Mouse (Mus musculus): Measurements from ENCODE around the gene Fsip1. TPM values are rescaled to one million over a fixed set of nuclear protein-coding genes. Genes with fewer than 3 reads are reported as not detected.

Fsip1 gene
- polyA plus RNA-seq, 1 experiment from 2014 or later, result 0.96 TPM

- Histone ChIP-seq H3K9ac (ENCODE audit: low read depth, low read length) (no peak overlapping the region), H3K27me3 (ENCODE audit: insufficient read depth, low read length) (no peaks in the 10 kb centered on the region), H3K9me3 (replicated peaks; ENCODE audit: low read length) (no peaks in the 10 kb centered on the region; the same call in 1 of the 2 replicates), H3K4me3 (replicated peaks; ENCODE audit: low read depth, low read length) (no peak overlapping the region), H3K4me1 (replicated peaks; ENCODE audit: insufficient read depth, low read length) (no peaks in the 10 kb centered on the region), H3K4me2 (ENCODE audit: low read length) (no peak overlapping the region), H3K27ac (no peak overlapping the region), H3K36me3 (ENCODE audit: insufficient read depth, low read length) (no peaks in the 10 kb centered on the region)
- WGBS, result 84% methylated on average over 4 of the region's 4 CpGs
- no peak for ATAC-seq (replicated peaks; ENCODE audit: low FRiP score, low read depth)
- no peak for DNase-seq (ENCODE audit: low spot score)
- no peak for TF ChIP-seq CTCF (IDR thresholded peaks at IDR 0.05; ENCODE audit: low read depth)
Measured at GRCm38 (mm10) chr2:118287678-118288077, 30.9 kb upstream of the Fsip1 start.

- Histone ChIP-seq H3K27ac (no peak overlapping the region), H3K9ac (ENCODE audit: low read depth, low read length) (no peak overlapping the region), H3K27me3 (ENCODE audit: insufficient read depth, low read length) (no peaks in the 10 kb centered on the region), H3K4me3 (replicated peaks; ENCODE audit: low read depth, low read length) (no peak overlapping the region), H3K36me3 (ENCODE audit: insufficient read depth, low read length) (no peaks in the 10 kb centered on the region), H3K4me2 (ENCODE audit: low read length) (no peak overlapping the region), H3K4me1 (replicated peaks; ENCODE audit: insufficient read depth, low read length) (no peaks in the 10 kb centered on the region), H3K9me3 (replicated peaks; ENCODE audit: low read length) (no peaks in the 10 kb centered on the region)
- ATAC-seq (replicated peaks; ENCODE audit: low FRiP score, low read depth) (no peak), DNase-seq (ENCODE audit: low spot score) (no peak)
- WGBS, result 73% methylated on average over 3 of the region's 3 CpGs
- no peak for TF ChIP-seq CTCF (IDR thresholded peaks at IDR 0.05; ENCODE audit: low read depth)
Measured at GRCm38 (mm10) chr2:118282467-118282866, 25.7 kb upstream of the Fsip1 start.

- ATAC-seq (replicated peaks; ENCODE audit: low FRiP score, low read depth), result no peak
- Histone ChIP-seq H3K9me3 (replicated peaks; ENCODE audit: low read length) (no peaks in the 10 kb centered on the region), H3K36me3 (ENCODE audit: insufficient read depth, low read length) (no peaks in the 10 kb centered on the region), H3K27me3 (ENCODE audit: insufficient read depth, low read length) (no peaks in the 10 kb centered on the region), H3K4me1 (replicated peaks; ENCODE audit: insufficient read depth, low read length) (no peaks in the 10 kb centered on the region), H3K27ac (no peak overlapping the region), H3K9ac (ENCODE audit: low read depth, low read length) (no peak overlapping the region), H3K4me3 (replicated peaks; ENCODE audit: low read depth, low read length) (no peak overlapping the region), H3K4me2 (ENCODE audit: low read length) (no peak overlapping the region)
- WGBS, result 89% methylated on average over 8 of the region's 8 CpGs
- TF ChIP-seq CTCF (IDR thresholded peaks at IDR 0.05; ENCODE audit: low read depth), result no peak
- DNase-seq (ENCODE audit: low spot score), result no peak
Measured at GRCm38 (mm10) chr2:118278249-118278648, 21.5 kb upstream of the Fsip1 start.

- Histone ChIP-seq H3K4me2 (ENCODE audit: low read length) (no peak overlapping the region), H3K27me3 (ENCODE audit: insufficient read depth, low read length) (no peaks in the 10 kb centered on the region), H3K36me3 (ENCODE audit: insufficient read depth, low read length) (no peaks in the 10 kb centered on the region), H3K27ac (no peak overlapping the region), H3K4me1 (replicated peaks; ENCODE audit: insufficient read depth, low read length) (no peaks in the 10 kb centered on the region), H3K9ac (ENCODE audit: low read depth, low read length) (no peak overlapping the region), H3K9me3 (replicated peaks; ENCODE audit: low read length) (no peaks in the 10 kb centered on the region), H3K4me3 (replicated peaks; ENCODE audit: low read depth, low read length) (no peak overlapping the region)
- no peak for TF ChIP-seq CTCF (IDR thresholded peaks at IDR 0.05; ENCODE audit: low read depth)
- DNase-seq (ENCODE audit: low spot score), result no peak
- WGBS, result 88% methylated on average over 10 of the region's 10 CpGs
- ATAC-seq (replicated peaks; ENCODE audit: low FRiP score, low read depth), result no peak
Measured at GRCm38 (mm10) chr2:118271606-118272005, 14.8 kb upstream of the Fsip1 start.

DNA sequence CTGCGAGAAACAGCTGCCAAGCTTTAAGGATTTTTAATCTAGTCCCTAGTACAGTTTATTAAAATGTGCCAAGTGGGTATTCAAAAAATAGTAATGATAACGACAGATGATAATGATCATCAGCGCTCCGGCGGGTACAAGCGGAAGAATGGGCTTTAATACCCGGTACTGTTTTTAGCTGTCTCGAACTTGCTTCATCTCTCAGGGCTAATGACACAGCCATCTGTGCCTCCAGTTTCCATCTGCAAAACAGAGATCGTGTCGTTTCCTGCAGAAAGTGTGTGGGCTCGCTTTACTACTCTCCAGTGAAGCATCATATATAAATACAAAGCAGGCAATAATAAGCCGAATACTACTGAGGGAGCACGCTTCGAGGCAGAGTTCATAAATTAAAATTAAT is 13.4 kb upstream of the Fsip1 start:
- Histone ChIP-seq H3K27me3 (ENCODE audit: insufficient read depth, low read length) (no peaks in the 10 kb centered on the region), H3K4me3 (replicated peaks; ENCODE audit: low read depth, low read length) (no peak overlapping the region), H3K9me3 (replicated peaks; ENCODE audit: low read length) (no peaks in the 10 kb centered on the region), H3K27ac (no peak overlapping the region), H3K4me2 (ENCODE audit: low read length) (no peak overlapping the region), H3K4me1 (replicated peaks; ENCODE audit: insufficient read depth, low read length) (no peaks in the 10 kb centered on the region), H3K36me3 (ENCODE audit: insufficient read depth, low read length) (no peaks in the 10 kb centered on the region), H3K9ac (ENCODE audit: low read depth, low read length) (no peak overlapping the region)
- DNase-seq (ENCODE audit: low spot score), result no peak
- 70% methylated on average over 14 of the region's 14 CpGs for WGBS
- no peak for ATAC-seq (replicated peaks; ENCODE audit: low FRiP score, low read depth)
- no peak for TF ChIP-seq CTCF (IDR thresholded peaks at IDR 0.05; ENCODE audit: low read depth)

DNA sequence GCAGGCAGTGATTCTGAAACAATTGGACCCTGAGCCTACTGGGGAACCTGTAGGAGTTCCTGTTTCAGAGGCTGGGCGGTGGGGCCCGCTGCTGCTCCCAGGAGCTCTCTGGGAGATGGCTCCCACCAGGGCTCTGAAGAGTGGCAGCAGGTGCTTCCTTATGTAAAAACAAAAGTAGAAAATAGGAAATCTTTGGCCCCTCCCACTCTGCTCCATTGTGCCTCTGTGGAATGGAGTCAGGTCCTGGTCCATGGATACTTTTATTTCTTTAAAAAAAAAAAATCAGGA is 7.1 kb upstream of the Fsip1 start:
- no peaks in the 10 kb centered on the region for H3K4me1 ChIP-seq (replicated peaks; ENCODE audit: insufficient read depth, low read length)
- H3K27me3 ChIP-seq (ENCODE audit: insufficient read depth, low read length), result no peaks in the 10 kb centered on the region
- no peaks in the 10 kb centered on the region for H3K9me3 ChIP-seq (replicated peaks; ENCODE audit: low read length)
- H3K9ac ChIP-seq (ENCODE audit: low read depth, low read length), result no peak overlapping the region
- DNase-seq (ENCODE audit: low spot score) (no peak), ATAC-seq (replicated peaks; ENCODE audit: low FRiP score, low read depth) (0 out of 2 replicates have a peak, but pooled peaks have one; percentile 13)
- 45% methylated on average over 2 of the region's 2 CpGs for WGBS
- H3K4me3 ChIP-seq (replicated peaks; ENCODE audit: low read depth, low read length), result no peak overlapping the region
- no peak overlapping the region for H3K27ac ChIP-seq
- no peaks in the 10 kb centered on the region for H3K36me3 ChIP-seq (ENCODE audit: insufficient read depth, low read length)
- no peak for TF ChIP-seq CTCF (IDR thresholded peaks at IDR 0.05; ENCODE audit: low read depth)
- H3K4me2 ChIP-seq (ENCODE audit: low read length), result no peak overlapping the region

DNA sequence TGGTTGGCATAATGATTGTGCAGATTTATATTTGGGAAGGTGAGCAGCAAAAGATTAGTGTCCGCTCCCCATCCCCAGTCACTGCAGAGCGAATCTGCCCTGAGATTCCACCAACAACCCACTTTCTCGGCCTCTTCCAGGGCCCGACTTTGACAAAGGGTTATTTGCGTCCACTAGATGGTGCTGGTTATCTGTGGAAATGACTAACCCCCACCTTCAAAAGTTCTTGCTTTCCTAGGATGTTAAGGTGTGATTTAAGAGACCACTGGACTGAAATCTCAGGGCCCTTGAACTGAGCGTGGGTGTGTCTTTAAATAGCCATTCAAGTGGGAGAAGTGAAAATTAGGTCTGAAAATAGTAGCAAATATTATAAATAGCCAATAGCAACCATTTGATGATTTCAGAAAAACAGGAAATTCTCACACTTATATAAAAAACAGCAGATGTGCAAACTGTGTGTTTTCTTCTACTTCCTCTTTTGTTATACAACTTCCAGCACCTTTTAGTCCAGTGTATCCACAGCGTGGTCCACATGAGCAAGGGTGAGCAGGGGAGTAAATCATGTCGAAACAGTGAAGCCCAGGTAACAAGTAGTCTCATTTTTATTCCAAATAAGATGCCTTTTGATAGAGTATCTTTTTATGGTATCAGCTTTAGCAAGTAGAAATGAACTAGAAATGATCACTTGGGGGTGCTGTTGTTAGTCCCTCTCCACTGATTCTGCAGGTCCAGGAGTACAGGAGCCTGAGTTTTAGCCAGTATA is 6.6 kb upstream of the Fsip1 start:
- no peak for ATAC-seq (replicated peaks; ENCODE audit: low FRiP score, low read depth)
- peak; percentile 87 for TF ChIP-seq CTCF (IDR thresholded peaks at IDR 0.05; ENCODE audit: low read depth)

More for the DNA sequence above, 6.6 kb upstream of the Fsip1 start:
- no peak overlapping the region for H3K27ac ChIP-seq
- no peaks in the 10 kb centered on the region for H3K9me3 ChIP-seq (replicated peaks; ENCODE audit: low read length)
- no peak overlapping the region for H3K4me2 ChIP-seq (ENCODE audit: low read length)
- DNase-seq (ENCODE audit: low spot score), result peak; percentile 91
- no peaks in the 10 kb centered on the region for H3K4me1 ChIP-seq (replicated peaks; ENCODE audit: insufficient read depth, low read length)
- 16% methylated on average over 8 of the region's 8 CpGs for whole genome bisulfite sequencing
- no peak overlapping the region for H3K9ac ChIP-seq (ENCODE audit: low read depth, low read length)
- no peaks in the 10 kb centered on the region for H3K27me3 ChIP-seq (ENCODE audit: insufficient read depth, low read length)
- H3K4me3 ChIP-seq (replicated peaks; ENCODE audit: low read depth, low read length), result no peak overlapping the region
- no peaks in the 10 kb centered on the region for H3K36me3 ChIP-seq (ENCODE audit: insufficient read depth, low read length)
